Mouse (Mus musculus) brown adipose tissue, adult 24 weeks (tissue): ENCODE measurements around the gene Igflr1. TPM values are rescaled to one million over a fixed set of nuclear protein-coding genes. Genes with fewer than 3 reads are reported as not detected.

Experiments used
- H3K27ac ChIP-seq: fragments of 200-500 bp; replicated peaks from 2 replicates; pipeline ENCODE4 v1.5.1; 2012; ENCODE audit warnings: low read depth, mild to moderate bottlenecking, low read length
- H3K4me1 ChIP-seq: fragments of 200-500 bp; 2 replicates; pipeline ENCODE4 v1.6.1; 2012; ENCODE audit warnings: low read length, mixed read lengths; ENCODE audit not compliant: control insufficient read depth, insufficient read depth, insufficient read length
- H3K4me3 ChIP-seq: fragments of 200-500 bp; 2 replicates; pipeline ENCODE4 v1.5.1; 2012; ENCODE audit warnings: low read depth, mild to moderate bottlenecking, low read length, moderate library complexity; ENCODE audit not compliant: insufficient read depth
- polyA plus RNA-seq: library from polyadenylated mRNA; stranded (reverse); fragments of >200 nt; gene quantifications from 2 replicates; pipeline ENCODE4 v1.2.4, GENCODE M21; 2012; ENCODE audit not compliant: missing spikeins, insufficient read depth, insufficient read length

Gene Igflr1
- polyA plus RNA-seq, 1 experiment, result not detected

GRCm38 (mm10) chr7:30589435-30590301 lies 24.4 kb downstream of the Igflr1 start:
- peaks cover 2% of the 10 kb centered on the region for H3K4me1 ChIP-seq
- peak overlapping the region; percentile 73 for H3K4me3 ChIP-seq
- peak overlapping the region; percentile 69 for H3K27ac ChIP-seq

GRCm38 (mm10) chr7:30590927-30591604 lies 25.8 kb downstream of the Igflr1 start:
- Histone ChIP-seq H3K4me3 (no peak overlapping the region), H3K27ac (no peak overlapping the region), H3K4me1 (peaks cover 2% of the 10 kb centered on the region)

GRCm38 (mm10) chr7:30591605-30591951 lies 26.4 kb downstream of the Igflr1 start:
- no peak overlapping the region for H3K4me3 ChIP-seq

GRCm38 (mm10) chr7:30592772-30593423 lies 27.7 kb downstream of the Igflr1 start:
- Histone ChIP-seq H3K27ac (no peak overlapping the region), H3K4me1 (no peaks in the 10 kb centered on the region; the same call in 1 of the 2 replicates), H3K4me3 (no peak overlapping the region)

More at GRCm38 (mm10) chr7:30591605-30591951, 26.4 kb downstream of the Igflr1 start:
- no peak overlapping the region for H3K27ac ChIP-seq
- H3K4me1 ChIP-seq, result peaks cover 2% of the 10 kb centered on the region

- H3K27ac ChIP-seq, result no peak overlapping the region
- no peak overlapping the region for H3K4me3 ChIP-seq
- H3K4me1 ChIP-seq, result no peaks in the 10 kb centered on the region; the same call in 1 of the 2 replicates
Measured at GRCm38 (mm10) chr7:30593579-30594509, 28.6 kb downstream of the Igflr1 start.

GRCm38 (mm10) chr7:30594510-30595024 lies 29.3 kb downstream of the Igflr1 start:
- Histone ChIP-seq H3K27ac (no peak overlapping the region), H3K4me3 (no peak overlapping the region), H3K4me1 (no peaks in the 10 kb centered on the region; the same call in 1 of the 2 replicates)

- Histone ChIP-seq H3K4me1 (no peaks in the 10 kb centered on the region), H3K27ac (no peak overlapping the region), H3K4me3 (no peak overlapping the region)
Measured at GRCm38 (mm10) chr7:30596093-30596492, 30.9 kb downstream of the Igflr1 start.

- Histone ChIP-seq H3K4me1 (no peaks in the 10 kb centered on the region), H3K4me3 (no peak overlapping the region), H3K27ac (no peak overlapping the region)
Measured at GRCm38 (mm10) chr7:30596811-30597210, 31.6 kb downstream of the Igflr1 start.

- Histone ChIP-seq H3K27ac (no peak within 1 kb of the TSS), H3K4me1 (no peaks in the 10 kb centered on the region), H3K4me3 (no peak within 1 kb of the TSS)
Measured at GRCm38 (mm10) chr7:30598786-30599185, 33.6 kb downstream of the Igflr1 start, which contains the start of gene Zbtb32. TSS of gene Zbtb32 (minus strand) at chr7:30598909.

GRCm38 (mm10) chr7:30599933-30600353 lies 34.7 kb downstream of the Igflr1 start:
- no peak overlapping the region for H3K4me3 ChIP-seq
- no peak overlapping the region for H3K27ac ChIP-seq
- H3K4me1 ChIP-seq, result no peaks in the 10 kb centered on the region

GRCm38 (mm10) chr7:30600651-30601050 lies 35.4 kb downstream of the Igflr1 start:
- no peak overlapping the region for H3K4me3 ChIP-seq
- H3K4me1 ChIP-seq, result no peaks in the 10 kb centered on the region
- H3K27ac ChIP-seq, result no peak overlapping the region

GRCm38 (mm10) chr7:30602583-30602982 lies 37.4 kb downstream of the Igflr1 start:
- Histone ChIP-seq H3K4me3 (no peak overlapping the region), H3K27ac (no peak overlapping the region), H3K4me1 (no peaks in the 10 kb centered on the region)

GRCm38 (mm10) chr7:30604424-30604823 lies 39.2 kb downstream of the Igflr1 start:
- Histone ChIP-seq H3K4me3 (no peak overlapping the region), H3K4me1 (no peaks in the 10 kb centered on the region), H3K27ac (no peak overlapping the region)

GRCm38 (mm10) chr7:30604944-30605343 lies 39.7 kb downstream of the Igflr1 start:
- Histone ChIP-seq H3K4me1 (no peaks in the 10 kb centered on the region), H3K27ac (no peak overlapping the region), H3K4me3 (no peak overlapping the region)
